Mouse (Mus musculus): ENCODE data around the gene Sla2. TPM values are rescaled to one million over a fixed set of nuclear protein-coding genes. Genes with fewer than 3 reads are reported as not detected.

The Sla2 gene
- polyA plus RNA-seq, 1 experiment from 2014 or later: 0.34 TPM

- Histone ChIP-seq H3K9me3 (replicated peaks) (no peaks in the 10 kb centered on the region), H3K27ac (no peak overlapping the region), H3K36me3 (peaks cover 50% of the 10 kb centered on the region), H3K4me1 (peaks cover 4% of the 10 kb centered on the region), H3K27me3 (no peaks in the 10 kb centered on the region), H3K4me3 (no peak overlapping the region), H3K4me2 (replicated peaks) (no peak overlapping the region), H3K9ac (no peak overlapping the region)
- ATAC-seq (ENCODE audit: low FRiP score): no peak
- 89% methylated on average over 4 of the region's 4 CpGs for WGBS
These were observed 12.1 kb downstream of the Sla2 start for GRCm38 (mm10) chr2:156874760-156875510.

GRCm38 (mm10) chr2:156874047-156874759, 12.8 kb downstream of the Sla2 start:
- Histone ChIP-seq H3K27me3 (no peaks in the 10 kb centered on the region), H3K4me1 (peaks cover 4% of the 10 kb centered on the region), H3K36me3 (peaks cover 57% of the 10 kb centered on the region), H3K4me2 (replicated peaks) (no peak overlapping the region), H3K4me3 (no peak overlapping the region), H3K9me3 (replicated peaks) (no peaks in the 10 kb centered on the region), H3K9ac (no peak overlapping the region), H3K27ac (no peak overlapping the region)
- no peak for ATAC-seq (ENCODE audit: low FRiP score)
- WGBS: 89% methylated on average over 8 of the region's 8 CpGs

GRCm38 (mm10) chr2:156873629-156874028, 13.4 kb downstream of the Sla2 start:
- Histone ChIP-seq H3K4me3 (no peak overlapping the region), H3K9me3 (replicated peaks) (no peaks in the 10 kb centered on the region), H3K27ac (no peak overlapping the region), H3K36me3 (peaks cover 61% of the 10 kb centered on the region), H3K27me3 (no peaks in the 10 kb centered on the region), H3K4me2 (replicated peaks) (no peak overlapping the region), H3K9ac (no peak overlapping the region), H3K4me1 (peaks cover 4% of the 10 kb centered on the region)
- WGBS: 42% methylated on average over 5 of the region's 5 CpGs
- no peak for ATAC-seq (ENCODE audit: low FRiP score)

- Histone ChIP-seq H3K9me3 (replicated peaks) (no peaks in the 10 kb centered on the region), H3K9ac (no peak overlapping the region), H3K4me3 (no peak overlapping the region), H3K27me3 (no peaks in the 10 kb centered on the region), H3K27ac (no peak overlapping the region), H3K4me2 (replicated peaks) (no peak overlapping the region), H3K36me3 (peaks cover 88% of the 10 kb centered on the region), H3K4me1 (peaks cover 4% of the 10 kb centered on the region)
- no peak for ATAC-seq (ENCODE audit: low FRiP score)
- WGBS: 72% methylated on average over 6 of the region's 6 CpGs
These were observed 16.5 kb downstream of the Sla2 start for GRCm38 (mm10) chr2:156870519-156870918.

- WGBS: 91% methylated on average over 7 of the region's 7 CpGs
- Histone ChIP-seq H3K27me3 (no peaks in the 10 kb centered on the region), H3K9me3 (replicated peaks) (no peaks in the 10 kb centered on the region), H3K4me2 (replicated peaks) (no peak overlapping the region), H3K36me3 (peaks cover 82% of the 10 kb centered on the region), H3K4me3 (no peak overlapping the region), H3K9ac (no peak overlapping the region), H3K4me1 (peaks cover 5% of the 10 kb centered on the region), H3K27ac (no peak overlapping the region)
- no peak for ATAC-seq (ENCODE audit: low FRiP score)
These were observed 17.4 kb downstream of the Sla2 start for GRCm38 (mm10) chr2:156869554-156869953.

GRCm38 (mm10) chr2:156868994-156869393, 18.0 kb downstream of the Sla2 start:
- Histone ChIP-seq H3K36me3 (peaks cover 76% of the 10 kb centered on the region), H3K4me1 (peaks cover 11% of the 10 kb centered on the region), H3K4me3 (no peak overlapping the region), H3K27ac (no peak overlapping the region), H3K9ac (no peak overlapping the region), H3K27me3 (no peaks in the 10 kb centered on the region), H3K4me2 (replicated peaks) (no peak overlapping the region), H3K9me3 (replicated peaks) (no peaks in the 10 kb centered on the region)
- WGBS: 94% methylated on average over 8 of the region's 8 CpGs
- ATAC-seq (ENCODE audit: low FRiP score): no peak

- peaks cover 38% of the 10 kb centered on the region for H3K36me3 ChIP-seq
- WGBS: 84% methylated on average over 3 of the region's 3 CpGs
- H3K9ac ChIP-seq: no peak overlapping the region; the same call in 1 of the 2 replicates
- H3K4me2 ChIP-seq (replicated peaks): peak overlapping the region; percentile 90
- H3K4me1 ChIP-seq: peaks cover 20% of the 10 kb centered on the region
- no peaks in the 10 kb centered on the region for H3K9me3 ChIP-seq (replicated peaks)
- 0 out of 2 replicates have a peak overlapping the region, but pooled peaks have one; percentile 96 for H3K4me3 ChIP-seq
- no peak overlapping the region for H3K27ac ChIP-seq
- no peaks in the 10 kb centered on the region for H3K27me3 ChIP-seq
- ATAC-seq (ENCODE audit: low FRiP score): no peak
These were observed 22.5 kb downstream of the Sla2 start for GRCm38 (mm10) chr2:156864481-156864880.

GRCm38 (mm10) chr2:156863487-156864160, 23.4 kb downstream of the Sla2 start:
- ATAC-seq (ENCODE audit: low FRiP score): no peak
- Histone ChIP-seq H3K4me1 (peaks cover 20% of the 10 kb centered on the region), H3K4me3 (peak overlapping the region; percentile 96), H3K36me3 (peaks cover 31% of the 10 kb centered on the region), H3K4me2 (replicated peaks) (peak overlapping the region; percentile 90), H3K27me3 (no peaks in the 10 kb centered on the region), H3K27ac (peak overlapping the region; percentile 87), H3K9ac (peak overlapping the region; percentile 96), H3K9me3 (replicated peaks) (no peaks in the 10 kb centered on the region)
- 4% methylated on average over 28 of the region's 28 CpGs for WGBS

GRCm38 (mm10) chr2:156862772-156863486, 24.1 kb downstream of the Sla2 start, which contains the start of gene Rab5if:
Gene Rab5if (plus strand): TSS chr2:156863128.
- Histone ChIP-seq H3K27me3 (no peaks in the 10 kb centered on the region), H3K4me3 (peak within 1 kb of the TSS; percentile 96), H3K4me1 (peaks cover 20% of the 10 kb centered on the region), H3K9ac (peak within 1 kb of the TSS; percentile 96), H3K4me2 (replicated peaks) (peak within 1 kb of the TSS; percentile 90), H3K36me3 (peaks cover 29% of the 10 kb centered on the region), H3K9me3 (replicated peaks) (no peaks in the 10 kb centered on the region), H3K27ac (peak within 1 kb of the TSS; percentile 92)
- WGBS: under 1% methylated on average over 82 of the region's 98 CpGs
- peak; percentile 96 for ATAC-seq (ENCODE audit: low FRiP score)

- peaks cover 25% of the 10 kb centered on the region for H3K36me3 ChIP-seq
- H3K27me3 ChIP-seq: no peaks in the 10 kb centered on the region
- ATAC-seq (ENCODE audit: low FRiP score): peak; percentile 29
These were observed 24.8 kb downstream of the Sla2 start for GRCm38 (mm10) chr2:156862041-156862717.

GRCm38 (mm10) chr2:156858671-156859070, 28.3 kb downstream of the Sla2 start:
- no peak overlapping the region for H3K4me2 ChIP-seq (replicated peaks)
- H3K36me3 ChIP-seq: peaks cover 16% of the 10 kb centered on the region
- peaks cover 11% of the 10 kb centered on the region for H3K4me1 ChIP-seq
- no peak overlapping the region for H3K9ac ChIP-seq
- 87% methylated on average over 7 of the region's 7 CpGs for WGBS
- H3K9me3 ChIP-seq (replicated peaks): no peaks in the 10 kb centered on the region
- H3K27me3 ChIP-seq: no peaks in the 10 kb centered on the region
- H3K27ac ChIP-seq: no peak overlapping the region
- ATAC-seq (ENCODE audit: low FRiP score): no peak
- no peak overlapping the region for H3K4me3 ChIP-seq

More at GRCm38 (mm10) chr2:156862041-156862717, 24.8 kb downstream of the Sla2 start:
- Histone ChIP-seq H3K9ac (peak overlapping the region; percentile 80), H3K4me2 (replicated peaks) (peak overlapping the region; percentile 75), H3K4me3 (peak overlapping the region; percentile 96), H3K9me3 (replicated peaks) (no peaks in the 10 kb centered on the region), H3K27ac (peak overlapping the region; percentile 92), H3K4me1 (peaks cover 20% of the 10 kb centered on the region)
- under 1% methylated on average over 19 of the region's 19 CpGs for WGBS

All from hindbrain, embryonic 12.5 days (tissue).